Mouse (Mus musculus) hindbrain, postnatal 0 days (tissue): ENCODE measurements around the gene C1qtnf4. TPM values are rescaled to one million over a fixed set of nuclear protein-coding genes. Genes with fewer than 3 reads are reported as not detected.
A peak's percentile ranks its signal among the peaks of the same experiment; 100 is the strongest.

Experiments used
- ATAC-seq: fragments of 200-750 bp; cut with Nextera tagmentation; 2 replicates; pipeline ENCODE4 v1.8.0; 2017; ENCODE audit warnings: mild to moderate bottlenecking, moderate TSS enrichment, moderate library complexity
- DNase-seq: peaks from one replicate; pipeline ENCODE4 v3.0.0-alpha.2; 2015; ENCODE audit warnings: low spot score
- H3K27ac ChIP-seq: fragments of 300-500 bp; sonication (generic); 2 replicates; pipeline ENCODE4 v1.5.1; 2014; ENCODE audit warnings: mild to moderate bottlenecking
- H3K27me3 ChIP-seq: fragments of 300-500 bp; sonication (generic); 2 replicates; pipeline ENCODE4 v1.6.1; 2014; ENCODE audit warnings: low read length, mixed read lengths; ENCODE audit not compliant: insufficient read depth
- H3K36me3 ChIP-seq: fragments of 300-500 bp; sonication (generic); 2 replicates; pipeline ENCODE4 v1.6.1; 2014; ENCODE audit warnings: low read length, mixed read lengths; ENCODE audit not compliant: insufficient read depth
- H3K4me1 ChIP-seq: fragments of 300-500 bp; sonication (generic); 2 replicates; pipeline ENCODE4 v1.6.1; 2014; ENCODE audit warnings: antibody characterized with exemption, low read length, mixed read lengths; ENCODE audit not compliant: insufficient read depth
- H3K4me2 ChIP-seq: fragments of 300-500 bp; sonication (generic); 2 replicates; pipeline ENCODE4 v1.6.1; 2014; ENCODE audit warnings: low read depth, mild to moderate bottlenecking, low read length, moderate library complexity, mixed read lengths
- H3K4me3 ChIP-seq: fragments of 300-500 bp; sonication (generic); 2 replicates; pipeline ENCODE4 v1.5.1; 2014; ENCODE audit warnings: low read length
- H3K9ac ChIP-seq: fragments of 300-500 bp; sonication (generic); replicated peaks from 2 replicates; pipeline ENCODE4 v1.6.1; 2014; ENCODE audit warnings: mild to moderate bottlenecking, low read length, moderate library complexity, mixed read lengths
- H3K9me3 ChIP-seq: fragments of 300-500 bp; sonication (generic); 2 replicates; pipeline ENCODE4 v1.6.1; 2016; ENCODE audit warnings: low read length, mixed read lengths
- CTCF ChIP-seq: IDR thresholded peaks from 2 replicates; pipeline ENCODE4 v1.5.1; 2016; ENCODE audit warnings: antibody characterized with exemption, control low read depth, low read depth
- WGBS: fragments of 180-500 bp; shearing (Covaris S2); extraction: QIAGEN DNeasy Blood & Tissue Kit; methylation state at CpG from one replicate; pipeline ENCODE4 v1.1.7; 2014; 5-methylcytosine and 5-hydroxymethylcytosine counted together
- polyA plus RNA-seq: library from polyadenylated mRNA; unstranded; fragments of >200 nt; fragmentation: Nextera tagmentation; extraction: Ambion mirVana; gene quantifications from 2 replicates; pipeline ENCODE4 v1.2.1, GENCODE M21; 2015
- total RNA-seq: library from RNA; depleted of rRNA; stranded (reverse); fragments of >200 nt; gene quantifications from 2 replicates; pipeline ENCODE4 v1.2.3, GENCODE M21; 2014; rRNA removed

Gene C1qtnf4
- total and polyA plus RNA-seq, 2 experiments from 2014 or later, result 228 to 552 TPM

DNA sequence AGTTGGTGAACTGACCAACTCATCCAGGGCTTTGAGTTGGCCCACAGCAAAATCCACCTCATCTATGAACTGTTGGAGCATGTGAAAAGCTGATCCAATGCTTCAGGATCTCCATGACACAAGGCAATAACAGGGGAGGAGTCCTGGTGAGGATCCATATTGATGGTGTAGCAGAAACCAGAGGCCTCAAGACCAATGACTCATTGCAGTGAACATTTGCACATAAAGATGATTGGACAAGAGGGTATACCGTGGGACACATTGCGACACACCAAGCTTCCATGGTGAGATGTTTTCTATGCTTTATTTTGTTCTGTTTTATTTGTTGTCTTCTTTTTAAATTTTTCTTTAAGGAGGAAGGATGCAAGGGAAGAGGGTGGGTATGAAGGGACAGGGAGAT, 37.0 kb downstream of the C1qtnf4 start:
- ATAC-seq (no peak), DNase-seq (no peak)
- H3K4me1 ChIP-seq, result no peaks in the 10 kb centered on the region
- no peak overlapping the region for H3K4me3 ChIP-seq
- 98% methylated on average over 2 of the region's 2 CpGs for WGBS
- H3K4me2 ChIP-seq, result no peak overlapping the region
- H3K9ac ChIP-seq, result no peak overlapping the region
- no peaks in the 10 kb centered on the region for H3K9me3 ChIP-seq
- no peaks in the 10 kb centered on the region for H3K36me3 ChIP-seq
- H3K27me3 ChIP-seq, result no peaks in the 10 kb centered on the region
- H3K27ac ChIP-seq, result no peak overlapping the region
- TF ChIP-seq CTCF, result no peak

- no peak overlapping the region for H3K27ac ChIP-seq
- no peaks in the 10 kb centered on the region for H3K4me1 ChIP-seq
- H3K9ac ChIP-seq, result no peak overlapping the region
- no peaks in the 10 kb centered on the region for H3K9me3 ChIP-seq
- no peaks in the 10 kb centered on the region for H3K36me3 ChIP-seq
- no peaks in the 10 kb centered on the region for H3K27me3 ChIP-seq
- H3K4me2 ChIP-seq, result no peak overlapping the region
- no peak overlapping the region for H3K4me3 ChIP-seq
- 90% methylated on average over 13 of the region's 13 CpGs for WGBS
- no peak for ATAC-seq
- DNase-seq, result no peak
- TF ChIP-seq CTCF, result no peak
Observed at GRCm38 (mm10) chr2:90928566-90928965, 42.9 kb downstream of the C1qtnf4 start.

GRCm38 (mm10) chr2:90931829-90932228, 46.2 kb downstream of the C1qtnf4 start:
- no peak overlapping the region for H3K4me3 ChIP-seq
- 80% methylated on average over 8 of the region's 8 CpGs for WGBS
- ATAC-seq (no peak), DNase-seq (no peak)
- no peak for TF ChIP-seq CTCF
- no peaks in the 10 kb centered on the region for H3K4me1 ChIP-seq
- no peak overlapping the region for H3K4me2 ChIP-seq
- H3K9me3 ChIP-seq, result no peaks in the 10 kb centered on the region
- no peaks in the 10 kb centered on the region for H3K36me3 ChIP-seq
- no peak overlapping the region for H3K9ac ChIP-seq
- no peaks in the 10 kb centered on the region for H3K27me3 ChIP-seq
- no peak overlapping the region for H3K27ac ChIP-seq

GRCm38 (mm10) chr2:90932273-90932672, 46.6 kb downstream of the C1qtnf4 start:
- 74% methylated on average over 2 of the region's 2 CpGs for WGBS
- DNase-seq, result no peak
- Histone ChIP-seq H3K4me3 (no peak overlapping the region), H3K27ac (no peak overlapping the region), H3K4me1 (no peaks in the 10 kb centered on the region), H3K9ac (no peak overlapping the region), H3K36me3 (no peaks in the 10 kb centered on the region), H3K4me2 (no peak overlapping the region), H3K27me3 (no peaks in the 10 kb centered on the region), H3K9me3 (no peaks in the 10 kb centered on the region)
- TF ChIP-seq CTCF, result no peak
- no peak for ATAC-seq

DNA sequence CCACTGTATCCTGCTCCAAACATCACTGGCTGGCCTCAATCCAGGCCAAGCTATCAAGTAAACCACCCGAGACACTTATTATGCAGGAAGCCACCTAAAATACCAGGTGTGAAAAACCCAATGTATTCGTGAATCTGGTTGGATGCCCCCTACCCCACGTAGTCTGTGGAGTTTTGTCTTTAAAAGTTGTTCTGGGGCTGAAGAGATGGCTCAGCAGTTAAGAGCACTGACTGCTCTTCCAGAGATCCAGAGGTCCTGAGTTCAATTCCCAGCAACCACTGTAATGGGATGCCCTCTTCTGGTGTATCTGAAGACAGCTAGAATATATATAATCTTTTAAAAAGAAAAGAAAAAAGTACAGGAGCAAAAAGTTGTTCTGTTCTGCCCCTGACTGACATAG, 52.7 kb downstream of the C1qtnf4 start:
- H3K9ac ChIP-seq, result no peak overlapping the region
- no peak overlapping the region for H3K4me2 ChIP-seq
- no peaks in the 10 kb centered on the region for H3K36me3 ChIP-seq
- H3K9me3 ChIP-seq, result no peaks in the 10 kb centered on the region
- DNase-seq, result no peak
- no peaks in the 10 kb centered on the region for H3K27me3 ChIP-seq
- peaks cover 10% of the 10 kb centered on the region for H3K4me1 ChIP-seq
- no peak overlapping the region for H3K4me3 ChIP-seq
- WGBS, result 71% methylated on average over 3 of the region's 3 CpGs
- H3K27ac ChIP-seq, result no peak overlapping the region
- ATAC-seq, result no peak
- TF ChIP-seq CTCF, result no peak

DNA sequence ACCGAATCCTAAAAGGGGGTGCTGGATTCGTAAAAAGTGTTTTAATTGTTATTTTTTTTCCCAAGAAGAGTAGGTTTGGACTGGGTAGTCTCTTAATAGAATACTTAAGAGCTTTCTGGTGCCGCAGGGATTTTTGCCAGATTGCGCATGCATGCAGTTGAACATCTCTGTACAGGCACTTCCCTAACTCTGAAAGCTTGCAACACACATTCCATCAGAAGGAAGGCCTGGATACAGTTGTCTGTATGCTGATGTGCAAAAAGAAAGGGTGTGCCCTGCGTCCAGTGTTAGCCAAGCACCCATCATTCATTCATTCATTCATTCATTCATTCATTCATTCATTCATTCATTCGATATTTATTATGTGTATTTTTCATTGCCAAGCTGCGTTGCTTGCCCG, 54.1 kb downstream of the C1qtnf4 start:
- 40% methylated on average over 8 of the region's 8 CpGs for WGBS
- peak overlapping the region; percentile 97 for H3K9ac ChIP-seq
- DNase-seq (peak; percentile 49), ATAC-seq (peak; percentile 43)
- no peaks in the 10 kb centered on the region for H3K36me3 ChIP-seq
- peak overlapping the region; percentile 99 for H3K4me3 ChIP-seq
- peaks cover 14% of the 10 kb centered on the region for H3K4me1 ChIP-seq
- H3K9me3 ChIP-seq, result no peaks in the 10 kb centered on the region
- peak overlapping the region; percentile 79 for H3K4me2 ChIP-seq
- H3K27me3 ChIP-seq, result no peaks in the 10 kb centered on the region
- peak overlapping the region; percentile 95 for H3K27ac ChIP-seq
- no peak for TF ChIP-seq CTCF

Other genes with a start within 250 kb of the C1qtnf4 start
- gene Nup160, start 208.6 kb upstream of the C1qtnf4 start, total RNA-seq, result 13.5 and 14.3 TPM in 2 replicates
- gene Nup160, start 208.6 kb upstream of the C1qtnf4 start, polyA plus RNA-seq, result 12.4 and 13.7 TPM in 2 replicates
- gene Fnbp4, start 140.5 kb upstream of the C1qtnf4 start, total RNA-seq, result 55.9 and 67.7 TPM in 2 replicates
- 51.3 and 56.7 TPM in 2 replicates for gene Fnbp4, start 140.5 kb upstream of the C1qtnf4 start, polyA plus RNA-seq
- 0.26 and 0.72 TPM in 2 replicates for gene Agbl2, start 103.1 kb upstream of the C1qtnf4 start, total RNA-seq
- gene Agbl2, start 103.1 kb upstream of the C1qtnf4 start, polyA plus RNA-seq, result 0.51 and 1.3 TPM in 2 replicates
- 111 and 126 TPM in 2 replicates for gene Mtch2, start 38.7 kb upstream of the C1qtnf4 start, total RNA-seq
- gene Mtch2, start 38.7 kb upstream of the C1qtnf4 start, polyA plus RNA-seq, result 202 and 214 TPM in 2 replicates
- 43.1 and 43.6 TPM in 2 replicates for gene Kbtbd4, start 18.9 kb downstream of the C1qtnf4 start, total RNA-seq
- gene Kbtbd4, start 18.9 kb downstream of the C1qtnf4 start, polyA plus RNA-seq, result 46.7 and 49.5 TPM in 2 replicates
- 186 TPM in 2 replicates for gene Ndufs3, start 19.0 kb downstream of the C1qtnf4 start, total RNA-seq
- gene Ndufs3, start 19.0 kb downstream of the C1qtnf4 start, polyA plus RNA-seq, result 271 and 274 TPM in 2 replicates
- 67.0 and 68.6 TPM in 2 replicates for gene Celf1, start 54.5 kb downstream of the C1qtnf4 start, total RNA-seq
- gene Celf1, start 54.5 kb downstream of the C1qtnf4 start, polyA plus RNA-seq, result 59.6 and 63.1 TPM in 2 replicates
- gene Rapsn, start 149.8 kb downstream of the C1qtnf4 start, total RNA-seq, result 0.22 TPM in 1 of 2 replicates, not detected in the other
- gene Rapsn, start 149.8 kb downstream of the C1qtnf4 start, polyA plus RNA-seq, result 0.88 and 1.1 TPM in 2 replicates
- gene Psmc3, start 168.1 kb downstream of the C1qtnf4 start, total RNA-seq, result 154 and 160 TPM in 2 replicates
- 249 and 261 TPM in 2 replicates for gene Psmc3, start 168.1 kb downstream of the C1qtnf4 start, polyA plus RNA-seq
- 37.1 and 42.7 TPM in 2 replicates for gene Slc39a13, start 184.6 kb downstream of the C1qtnf4 start, total RNA-seq
- gene Slc39a13, start 184.6 kb downstream of the C1qtnf4 start, polyA plus RNA-seq, result 22.6 and 24.4 TPM in 2 replicates
- 3.0 and 8.5 TPM in 2 replicates for gene Spi1, start 196.5 kb downstream of the C1qtnf4 start, total RNA-seq
- 4.5 and 4.9 TPM in 2 replicates for gene Spi1, start 196.5 kb downstream of the C1qtnf4 start, polyA plus RNA-seq
- gene Mybpc3, start 232.3 kb downstream of the C1qtnf4 start, total RNA-seq, result 0.25 and 0.37 TPM in 2 replicates
- gene Mybpc3, start 232.3 kb downstream of the C1qtnf4 start, polyA plus RNA-seq, result 0.13 and 0.23 TPM in 2 replicates